In genomic region chr4:149568622-149569021, GRCm38 (mm10) we compare ENCODE assay signal across 14 mouse cellular contexts.
"Had no signal": no experiment of that assay in that cellular context is flagged by ENCODE, and none has a peak within 500 bp of the region (broad histone marks: within the 10 kb centered on the region; RNA-seq: fewer than 3 reads in every experiment).

No protein-coding gene starts in this region.

- H3K36me3 ChIP-seq: liver, embryonic 13.5 days had no signal

- H3K4me3 ChIP-seq: layer of hippocampus, adult 2 months; limb, embryonic 12.5 days; liver, embryonic 13.5 days; lung, embryonic 15.5 days; midbrain, embryonic 10.5 days; myocyte had no signal

- DNase-seq: kidney, adult 11 months; kidney, adult 9 months; kidney, postnatal 36 days; liver; liver, embryonic 13.5 days; liver, postnatal 0 days; midbrain, embryonic 14.5 days; right cerebral cortex, postnatal 4 days; thymus, postnatal 36 days had no signal

- H3K27me3 ChIP-seq: lung, embryonic 15.5 days had no signal

- H3K4me2 ChIP-seq: limb, embryonic 12.5 days; liver, embryonic 13.5 days; lung, embryonic 15.5 days had no signal

- H3K27ac ChIP-seq: layer of hippocampus, adult 2 months; limb, embryonic 12.5 days; liver, embryonic 13.5 days had no signal

- H3K9me3 ChIP-seq: limb, embryonic 12.5 days; liver, embryonic 13.5 days; lung, embryonic 15.5 days; midbrain, embryonic 10.5 days had no signal

- ATAC-seq: liver, postnatal 0 days had no signal

- H3K9ac ChIP-seq: limb, embryonic 12.5 days; liver, embryonic 13.5 days; liver, postnatal 0 days; lung, embryonic 15.5 days had no signal
